Mouse (Mus musculus): ENCODE measurements at regions not wholly inside any gene's neighbourhood (a gene's known extent, or its start where the extent isn't known, plus 50 kb on each side); places are given as distances from the start of the nearest gene placed in this dataset.
A peak's percentile ranks its signal among the peaks of the same experiment; 100 is the strongest.

- DNase-seq (ENCODE audit: low read depth): no peak
Observed at GRCm38 (mm10) chr6:50922235-50922634, 268.0 kb upstream of the Npvf start.

- no peak for DNase-seq (ENCODE audit: low read depth)
Observed at GRCm38 (mm10) chr6:50924571-50924970, 270.3 kb upstream of the Npvf start.

- DNase-seq (ENCODE audit: low read depth): no peak
Observed at GRCm38 (mm10) chr6:50924998-50925397, 270.8 kb upstream of the Npvf start.

GRCm38 (mm10) chr6:50926313-50926712, 272.1 kb upstream of the Npvf start:
- no peak for DNase-seq (ENCODE audit: low read depth)

- DNase-seq (ENCODE audit: low read depth): no peak
Observed at GRCm38 (mm10) chr6:50929503-50929902, 275.3 kb upstream of the Npvf start.

GRCm38 (mm10) chr6:50933510-50933909, 279.3 kb upstream of the Npvf start:
- DNase-seq (ENCODE audit: low read depth): no peak

- no peak for DNase-seq (ENCODE audit: low read depth)
Observed at GRCm38 (mm10) chr6:50934245-50934644, 280.0 kb upstream of the Npvf start.

- no peak for DNase-seq (ENCODE audit: low read depth)
Observed at GRCm38 (mm10) chr6:50936306-50936705, 282.1 kb upstream of the Npvf start.

- DNase-seq (ENCODE audit: low read depth): peak; percentile 76
Observed at GRCm38 (mm10) chr6:50937094-50937493, 282.9 kb upstream of the Npvf start.

- peak; percentile 39 for DNase-seq (ENCODE audit: low read depth)
Observed at GRCm38 (mm10) chr6:50938879-50939278, 284.6 kb upstream of the Npvf start.

GRCm38 (mm10) chr6:50939440-50939839, 285.2 kb upstream of the Npvf start:
- no peak for DNase-seq (ENCODE audit: low read depth)

GRCm38 (mm10) chr6:50940118-50940517, 285.9 kb upstream of the Npvf start:
- no peak for DNase-seq (ENCODE audit: low read depth)

GRCm38 (mm10) chr6:50940641-50941398, 286.6 kb upstream of the Npvf start:
- no peak for DNase-seq (ENCODE audit: low read depth)

- DNase-seq (ENCODE audit: low read depth): no peak
Observed at GRCm38 (mm10) chr6:50942696-50943095, 288.5 kb upstream of the Npvf start.

GRCm38 (mm10) chr6:50948061-50948460, 293.8 kb upstream of the Npvf start:
- DNase-seq (ENCODE audit: low read depth): no peak

GRCm38 (mm10) chr6:50949361-50949760, 295.1 kb upstream of the Npvf start:
- no peak for DNase-seq (ENCODE audit: low read depth)

- no peak for DNase-seq (ENCODE audit: low read depth)
Observed at GRCm38 (mm10) chr6:50949883-50950583, 295.8 kb upstream of the Npvf start.

GRCm38 (mm10) chr6:50957328-50957900, 303.2 kb upstream of the Npvf start:
- no peak for DNase-seq (ENCODE audit: low read depth)

GRCm38 (mm10) chr6:50960341-50960740, 306.1 kb upstream of the Npvf start:
- no peak for DNase-seq (ENCODE audit: low read depth)

GRCm38 (mm10) chr6:50961592-50961991, 307.4 kb upstream of the Npvf start:
- DNase-seq (ENCODE audit: low read depth): no peak

GRCm38 (mm10) chr6:50968546-50968945, 314.3 kb upstream of the Npvf start:
- DNase-seq (ENCODE audit: low read depth): no peak

GRCm38 (mm10) chr6:50969341-50969740, 315.1 kb upstream of the Npvf start:
- DNase-seq (ENCODE audit: low read depth): no peak

GRCm38 (mm10) chr6:50969997-50970396, 315.8 kb upstream of the Npvf start:
- DNase-seq (ENCODE audit: low read depth): no peak

Data from naive thymus-derived CD4-positive, alpha-beta T cell, adult 2 months (primary cell).